Mouse (Mus musculus) MEL (cell line): ENCODE data around the gene Rnf148.

Experiments used
- CTCF ChIP-seq, 3 experiments: IDR thresholded peaks in 2 of 3; conservative IDR thresholded peaks in 1 of 3; 2 replicates each; pipeline ENCODE4 v1.5.1; 2011 to 2012; ENCODE audit warnings: low read length in 3 of 3, low read depth in 2 of 3, mild to moderate bottlenecking in 2 of 3, improper control_type of control experiment in 1 of 3, inconsistent platforms in 1 of 3, mixed read lengths in 1 of 3, moderate library complexity in 1 of 3; ENCODE audit not compliant: control insufficient read depth in 1 of 3, insufficient read depth in 1 of 3, poor library complexity in 1 of 3, severe bottlenecking in 1 of 3
- E2F4 ChIP-seq: IDR thresholded peaks from 2 replicates; pipeline ENCODE4 v1.6.1; 2011; ENCODE audit warnings: low read depth, low read length, improper control_type of control experiment, borderline replicate concordance
- EP300 ChIP-seq, 2 experiments: IDR thresholded peaks; 2 replicates each; pipeline ENCODE4 v1.6.1; 2011; ENCODE audit warnings: improper control_type of control experiment in 2 of 2, low read length in 2 of 2, low read depth in 1 of 2, mild to moderate bottlenecking in 1 of 2
- GATA1 ChIP-seq: IDR thresholded peaks from 2 replicates; pipeline ENCODE4 v1.6.1; 2011; ENCODE audit warnings: low read depth, low read length, improper control_type of control experiment
- MAFK ChIP-seq: IDR thresholded peaks from 2 replicates; pipeline ENCODE4 v1.6.1; 2011; ENCODE audit warnings: low read depth, mild to moderate bottlenecking, low read length, improper control_type of control experiment, borderline replicate concordance
- POLR2A ChIP-seq, 2 experiments: IDR thresholded peaks; 2 replicates each; pipeline ENCODE4 v1.6.1; 2011 to 2012; ENCODE audit warnings: low read length in 2 of 2, mild to moderate bottlenecking in 2 of 2, control low read depth in 1 of 2, improper control_type of control experiment in 1 of 2, low read depth in 1 of 2, moderate library complexity in 1 of 2; ENCODE audit not compliant: control insufficient read depth in 1 of 2, insufficient read depth in 1 of 2, poor library complexity in 1 of 2
- SIN3A ChIP-seq: IDR thresholded peaks from 2 replicates; pipeline ENCODE4 v1.6.1; 2012; ENCODE audit warnings: low read length, improper control_type of control experiment, inconsistent platforms
- SMC3 ChIP-seq: IDR thresholded peaks from 2 replicates; pipeline ENCODE4 v1.6.1; 2011; ENCODE audit warnings: low read depth, low read length, improper control_type of control experiment
- USF1 ChIP-seq: IDR thresholded peaks from 2 replicates; pipeline ENCODE4 v1.6.1; 2014; ENCODE audit warnings: low read depth, mild to moderate bottlenecking, inconsistent platforms, low read length, improper control_type of control experiment, moderate library complexity

- TF ChIP-seq SIN3A (no peak), E2F4 (no peak), CTCF (IDR thresholded peaks at IDR 0.05 in 2 of 3, conservative IDR thresholded peaks at IDR 0.05 in 1 of 3; ENCODE audit: control insufficient read depth in 1 of 3, insufficient read depth in 1 of 3, low read depth in 2 of 3, low read length in 3 of 3, poor library complexity in 1 of 3, severe bottlenecking in 1 of 3) (no peak), POLR2A (IDR thresholded peaks at IDR 0.05; ENCODE audit: control insufficient read depth in 1 of 2, insufficient read depth in 1 of 2, low read depth in 1 of 2, low read length in 2 of 2, poor library complexity in 1 of 2) (no peak), EP300 (IDR thresholded peaks at IDR 0.05; ENCODE audit: low read depth in 1 of 2, low read length in 2 of 2) (no peak), GATA1 (no peak), SMC3 (no peak), USF1 (no peak), MAFK (no peak)
These were observed 6.2 kb downstream of the Rnf148 start for GRCm38 (mm10) chr6:23648732-23649131.
